Mouse (Mus musculus) gastrocnemius, postnatal 14 days (tissue): ENCODE data around the gene Itga7. TPM values are rescaled to one million over a fixed set of nuclear protein-coding genes. Genes with fewer than 3 reads are reported as not detected.

Source experiments
- DNase-seq: peaks from one replicate; pipeline ENCODE4 v3.0.0; 2021; ENCODE audit warnings: mixed read lengths
- intact Hi-C: fragments of 180-260 bp; cut with DNase I; formaldehyde crosslinking; loops from one replicate; pipeline ENCODE4 v1.15.1; 2025; ENCODE audit warnings: low total_unique reads
- long read RNA-seq, 2 experiments: library from polyadenylated mRNA; stranded (forward); transcript quantifications; one replicate each; pipeline ENCODE4 v2.0.0; 2021
- total RNA-seq, 2 experiments: library from RNA; stranded (reverse); gene quantifications; 2 replicates each; pipeline ENCODE4 v1.2.3; 2021

Itga7 gene
- total RNA-seq: 10 to 100 TPM; 88.7 to 94.7 TPM
- long read RNA-seq, experiment 1, full-length matches to known transcripts: 34 of 91 reads
- long read RNA-seq, experiment 1, partial matches to known transcripts: 17 of 91 reads
- long read RNA-seq, experiment 1, other reads (novel, unspliced or antisense): 40 of 91 reads
- long read RNA-seq, experiment 2, full-length matches to known transcripts: 38 of 110 reads
- long read RNA-seq, experiment 2, partial matches to known transcripts: 27 of 110 reads
- long read RNA-seq, experiment 2, other reads (novel, unspliced or antisense): 45 of 110 reads

- DNase-seq: peak; percentile 58
- intact Hi-C loops: no loop called here
Measured at GRCm38 (mm10) chr10:128933574-128933973, at the start of gene Itga7. Itga7 (plus strand) TSS chr10:128933818.

- DNase-seq: no peak
- intact Hi-C loops: no loop called here
Measured at GRCm38 (mm10) chr10:128888941-128889827, 44.4 kb upstream of the Itga7 start.

- DNase-seq: no peak
- intact Hi-C loops: loop anchor here (5.0 kb wide), 2 partner anchors 43 to 158 kb away; no protein-coding TSS in a partner anchor
Measured at GRCm38 (mm10) chr10:128889846-128890245, 43.8 kb upstream of the Itga7 start.

GRCm38 (mm10) chr10:128890383-128891295 lies 43.0 kb upstream of the Itga7 start:
- intact Hi-C loops: loop anchor here (5.0 kb wide), 2 partner anchors 43 to 158 kb away; no protein-coding TSS in a partner anchor
- no peak for DNase-seq

GRCm38 (mm10) chr10:128891296-128892094 lies 42.1 kb upstream of the Itga7 start, which contains the start of gene Gdf11:
Gdf11 (minus strand) TSS chr10:128891718.
- peak; percentile 65 for DNase-seq
- intact Hi-C loops: loop anchor here (5.0 kb wide), 2 partner anchors 44 to 159 kb away; no protein-coding TSS in a partner anchor

- DNase-seq: no peak
- intact Hi-C loops: loop anchor here (5.0 kb wide), 2 partner anchors 45 to 160 kb away; no protein-coding TSS in a partner anchor
Measured at GRCm38 (mm10) chr10:128892246-128892645, 41.4 kb upstream of the Itga7 start.

GRCm38 (mm10) chr10:128895437-128895836 lies 38.2 kb upstream of the Itga7 start:
- DNase-seq: peak; percentile 48
- intact Hi-C loops: no loop called here

GRCm38 (mm10) chr10:128895952-128896693 lies 37.5 kb upstream of the Itga7 start:
- DNase-seq: no peak
- intact Hi-C loops: no loop called here

GRCm38 (mm10) chr10:128896807-128897206 lies 36.8 kb upstream of the Itga7 start:
- intact Hi-C loops: no loop called here
- DNase-seq: no peak

GRCm38 (mm10) chr10:128897501-128897900 lies 36.1 kb upstream of the Itga7 start:
- intact Hi-C loops: no loop called here
- DNase-seq: no peak

GRCm38 (mm10) chr10:128899759-128900490 lies 33.7 kb upstream of the Itga7 start:
- intact Hi-C loops: no loop called here
- no peak for DNase-seq

- intact Hi-C loops: no loop called here
- DNase-seq: no peak
Measured at GRCm38 (mm10) chr10:128900698-128901097, 32.9 kb upstream of the Itga7 start, which contains the start of gene Cd63. Cd63 (plus strand) TSS chr10:128900989.

- DNase-seq: no peak
- intact Hi-C loops: no loop called here
Measured at GRCm38 (mm10) chr10:128901409-128901808, 32.2 kb upstream of the Itga7 start.

- intact Hi-C loops: no loop called here
- no peak for DNase-seq
Measured at GRCm38 (mm10) chr10:128902409-128902988, 31.1 kb upstream of the Itga7 start.

GRCm38 (mm10) chr10:128904812-128905211 lies 28.8 kb upstream of the Itga7 start:
- intact Hi-C loops: no loop called here
- no peak for DNase-seq

- DNase-seq: no peak
- intact Hi-C loops: no loop called here
Measured at GRCm38 (mm10) chr10:128908778-128909448, 24.7 kb upstream of the Itga7 start.
